Mouse (Mus musculus) midbrain, embryonic 10.5 days (tissue): ENCODE results near the gene Olfr156. TPM values are rescaled to one million over a fixed set of nuclear protein-coding genes. Genes with fewer than 3 reads are reported as not detected.
A peak's percentile ranks its signal among the peaks of the same experiment; 100 is the strongest.

Experiments used
- DNase-seq: peaks from one replicate; pipeline ENCODE4 v3.0.0-alpha.2; 2017; ENCODE audit warnings: low spot score
- H3K27ac ChIP-seq: fragments of 300-500 bp; sonication (generic); replicated peaks from 2 replicates; pipeline ENCODE4 v1.5.1; 2016; ENCODE audit warnings: mild to moderate bottlenecking
- H3K27me3 ChIP-seq: fragments of 300-500 bp; sonication (generic); 2 replicates; pipeline ENCODE4 v1.6.1; 2016; ENCODE audit warnings: low read depth, mild to moderate bottlenecking; ENCODE audit not compliant: poor library complexity, severe bottlenecking
- H3K36me3 ChIP-seq: fragments of 300-500 bp; sonication (generic); 2 replicates; pipeline ENCODE4 v1.6.1; 2016; ENCODE audit warnings: mild to moderate bottlenecking, moderate library complexity
- H3K4me1 ChIP-seq: fragments of 300-500 bp; sonication (generic); 2 replicates; pipeline ENCODE4 v1.6.1; 2016
- H3K4me3 ChIP-seq: fragments of 300-500 bp; sonication (generic); 2 replicates; pipeline ENCODE4 v1.5.1; 2016; ENCODE audit warnings: mild to moderate bottlenecking, moderate library complexity
- H3K9me3 ChIP-seq: fragments of 300-500 bp; sonication (generic); replicated peaks from 2 replicates; pipeline ENCODE4 v1.6.1; 2016; ENCODE audit warnings: mild to moderate bottlenecking
- WGBS: fragments of 180-500 bp; shearing (Covaris S2); methylation state at CpG from one replicate; pipeline ENCODE4 v1.1.7; 2016; 5-methylcytosine and 5-hydroxymethylcytosine counted together
- polyA plus RNA-seq: library from polyadenylated mRNA; unstranded; fragments of >200 nt; fragmentation: Nextera tagmentation; extraction: Ambion mirVana; gene quantifications from 2 replicates; pipeline ENCODE4 v1.2.1, GENCODE M21; 2016

Olfr156 gene
- polyA plus RNA-seq: not detected in 2 replicates

GRCm38 (mm10) chr4:43823845-43824337 is at the start of gene Olfr156:
Gene Olfr156 (minus strand): TSS chr4:43823895.
- WGBS: 7% methylated on average over 7 of the region's 7 CpGs
- peak; percentile 26 for DNase-seq

GRCm38 (mm10) chr4:43869821-43870220 is 46.1 kb upstream of the Olfr156 start:
- H3K27ac ChIP-seq: no peak overlapping the region
- H3K4me3 ChIP-seq: no peak overlapping the region
- WGBS: 90% methylated on average over 10 of the region's 10 CpGs
- DNase-seq: no peak
- H3K27me3 ChIP-seq: peaks cover 14% of the 10 kb centered on the region; the same call in 1 of the 2 replicates
- H3K4me1 ChIP-seq: peaks cover 4% of the 10 kb centered on the region
- no peaks in the 10 kb centered on the region for H3K36me3 ChIP-seq
- H3K9me3 ChIP-seq: peaks cover 15% of the 10 kb centered on the region

More at GRCm38 (mm10) chr4:43823845-43824337, at the start of gene Olfr156:
- no peaks in the 10 kb centered on the region for H3K36me3 ChIP-seq
- no peaks in the 10 kb centered on the region for H3K9me3 ChIP-seq
- H3K4me1 ChIP-seq: peaks cover 9% of the 10 kb centered on the region
- H3K27ac ChIP-seq: no peak within 1 kb of the TSS
- H3K4me3 ChIP-seq: no peak within 1 kb of the TSS
- no peaks in the 10 kb centered on the region for H3K27me3 ChIP-seq

- H3K27ac ChIP-seq: no peak overlapping the region
- no peaks in the 10 kb centered on the region for H3K9me3 ChIP-seq
- H3K4me3 ChIP-seq: no peak overlapping the region
- no peak for DNase-seq
- H3K4me1 ChIP-seq: peaks cover 5% of the 10 kb centered on the region; the same call in 1 of the 2 replicates
- no peaks in the 10 kb centered on the region for H3K27me3 ChIP-seq
- H3K36me3 ChIP-seq: no peaks in the 10 kb centered on the region
- WGBS: 66% methylated on average over 4 of the region's 4 CpGs
Observed at GRCm38 (mm10) chr4:43863298-43863697, 39.6 kb upstream of the Olfr156 start.

- peak; percentile 67 for DNase-seq
- WGBS: 21% methylated on average over 14 of the region's 14 CpGs
- no peak overlapping the region for H3K27ac ChIP-seq
- H3K4me1 ChIP-seq: peaks cover 5% of the 10 kb centered on the region; the same call in 1 of the 2 replicates
- H3K27me3 ChIP-seq: no peaks in the 10 kb centered on the region
- H3K4me3 ChIP-seq: no peak overlapping the region
- no peaks in the 10 kb centered on the region for H3K9me3 ChIP-seq
- H3K36me3 ChIP-seq: no peaks in the 10 kb centered on the region
Observed at GRCm38 (mm10) chr4:43860744-43861519, 37.2 kb upstream of the Olfr156 start.

- WGBS: 83% methylated on average over 10 of the region's 10 CpGs
Observed at GRCm38 (mm10) chr4:43859886-43860285, 36.2 kb upstream of the Olfr156 start.

GRCm38 (mm10) chr4:43854101-43854500 is 30.4 kb upstream of the Olfr156 start:
- 75% methylated on average over 8 of the region's 8 CpGs for WGBS
- DNase-seq: no peak
- Histone ChIP-seq H3K9me3 (no peaks in the 10 kb centered on the region), H3K4me1 (no peaks in the 10 kb centered on the region), H3K4me3 (no peak overlapping the region), H3K27ac (no peak overlapping the region), H3K36me3 (no peaks in the 10 kb centered on the region), H3K27me3 (no peaks in the 10 kb centered on the region)

More at GRCm38 (mm10) chr4:43859886-43860285, 36.2 kb upstream of the Olfr156 start:
- no peaks in the 10 kb centered on the region for H3K27me3 ChIP-seq
- peaks cover 5% of the 10 kb centered on the region; the same call in 1 of the 2 replicates for H3K4me1 ChIP-seq
- H3K36me3 ChIP-seq: no peaks in the 10 kb centered on the region
- no peak for DNase-seq
- no peaks in the 10 kb centered on the region for H3K9me3 ChIP-seq
- no peak overlapping the region for H3K27ac ChIP-seq
- no peak overlapping the region for H3K4me3 ChIP-seq

GRCm38 (mm10) chr4:43851265-43851664 is 27.6 kb upstream of the Olfr156 start, which contains the start of gene Olfr155:
Gene Olfr155 (plus strand): TSS chr4:43851565.
- WGBS: 88% methylated on average over 6 of the region's 6 CpGs
- no peak for DNase-seq
- H3K36me3 ChIP-seq: no peaks in the 10 kb centered on the region

GRCm38 (mm10) chr4:43840101-43840500 is 16.4 kb upstream of the Olfr156 start, which contains the start of gene Olfr157:
Gene Olfr157 (minus strand): TSS chr4:43840201.
- H3K4me3 ChIP-seq: no peak within 1 kb of the TSS
- H3K36me3 ChIP-seq: no peaks in the 10 kb centered on the region
- peaks cover 5% of the 10 kb centered on the region; the same call in 1 of the 2 replicates for H3K9me3 ChIP-seq
- no peaks in the 10 kb centered on the region for H3K27me3 ChIP-seq
- 76% methylated on average over 1 of the region's 1 CpGs for WGBS
- no peak for DNase-seq
- no peak within 1 kb of the TSS for H3K27ac ChIP-seq
- H3K4me1 ChIP-seq: no peaks in the 10 kb centered on the region

More at GRCm38 (mm10) chr4:43851265-43851664, 27.6 kb upstream of the Olfr156 start, which contains the start of gene Olfr155:
- Histone ChIP-seq H3K27ac (no peak within 1 kb of the TSS), H3K4me3 (no peak within 1 kb of the TSS), H3K4me1 (no peaks in the 10 kb centered on the region), H3K9me3 (no peaks in the 10 kb centered on the region), H3K27me3 (no peaks in the 10 kb centered on the region)

- no peak overlapping the region for H3K4me3 ChIP-seq
- 79% methylated on average over 3 of the region's 3 CpGs for WGBS
- no peak for DNase-seq
- no peaks in the 10 kb centered on the region for H3K27me3 ChIP-seq
- no peaks in the 10 kb centered on the region for H3K36me3 ChIP-seq
- no peaks in the 10 kb centered on the region for H3K4me1 ChIP-seq
- no peak overlapping the region for H3K27ac ChIP-seq
- peaks cover 5% of the 10 kb centered on the region; the same call in 1 of the 2 replicates for H3K9me3 ChIP-seq
Observed at GRCm38 (mm10) chr4:43838326-43838725, 14.6 kb upstream of the Olfr156 start.

- H3K27ac ChIP-seq: no peak overlapping the region
- H3K4me3 ChIP-seq: no peak overlapping the region
- no peaks in the 10 kb centered on the region for H3K4me1 ChIP-seq
- 76% methylated on average over 4 of the region's 4 CpGs for WGBS
- H3K9me3 ChIP-seq: no peaks in the 10 kb centered on the region
- no peaks in the 10 kb centered on the region for H3K36me3 ChIP-seq
- DNase-seq: no peak
- no peaks in the 10 kb centered on the region for H3K27me3 ChIP-seq
Observed at GRCm38 (mm10) chr4:43834749-43835148, 11.1 kb upstream of the Olfr156 start.

- Histone ChIP-seq H3K36me3 (no peaks in the 10 kb centered on the region), H3K27ac (no peak overlapping the region), H3K27me3 (no peaks in the 10 kb centered on the region), H3K9me3 (no peaks in the 10 kb centered on the region), H3K4me1 (no peaks in the 10 kb centered on the region), H3K4me3 (no peak overlapping the region)
- no peak for DNase-seq
- 75% methylated on average over 5 of the region's 5 CpGs for WGBS
Observed at GRCm38 (mm10) chr4:43833752-43834151, 10.1 kb upstream of the Olfr156 start.

- no peak overlapping the region for H3K27ac ChIP-seq
- no peak overlapping the region for H3K4me3 ChIP-seq
- H3K36me3 ChIP-seq: no peaks in the 10 kb centered on the region
- DNase-seq: no peak
- H3K27me3 ChIP-seq: no peaks in the 10 kb centered on the region
- WGBS: 75% methylated on average over 5 of the region's 5 CpGs
- no peaks in the 10 kb centered on the region for H3K4me1 ChIP-seq
- H3K9me3 ChIP-seq: no peaks in the 10 kb centered on the region
Observed at GRCm38 (mm10) chr4:43832031-43832430, 8.3 kb upstream of the Olfr156 start.

- Histone ChIP-seq H3K9me3 (no peaks in the 10 kb centered on the region), H3K4me3 (no peak overlapping the region), H3K27ac (no peak overlapping the region), H3K27me3 (no peaks in the 10 kb centered on the region), H3K4me1 (peaks cover 5% of the 10 kb centered on the region), H3K36me3 (no peaks in the 10 kb centered on the region)
- DNase-seq: peak; percentile 6
- WGBS: 93% methylated on average over 4 of the region's 4 CpGs
Observed at GRCm38 (mm10) chr4:43828806-43829205, 5.1 kb upstream of the Olfr156 start.
